Mouse (Mus musculus) small intestine, adult 2 months (tissue): ENCODE measurements at regions not wholly inside any gene's neighbourhood (a gene's known extent, or its start where the extent isn't known, plus 50 kb on each side); places are given as distances from the start of the nearest gene placed in this dataset.

ENCODE experiments used
- CTCF ChIP-seq: fragments of 200-500 bp; IDR thresholded peaks from 2 replicates; pipeline ENCODE4 v1.5.1; 2012; ENCODE audit warnings: low read depth, mild to moderate bottlenecking, control low read depth, inconsistent platforms, low read length, moderate library complexity, mixed read lengths; ENCODE audit not compliant: insufficient replicate concordance, insufficient read length; ENCODE audit errors: extremely low read depth
- POLR2A ChIP-seq: fragments of 200-500 bp; IDR thresholded peaks from 2 replicates; pipeline ENCODE4 v1.6.1; 2012; ENCODE audit warnings: low read depth, mild to moderate bottlenecking, control low read depth, inconsistent platforms, low read length, moderate library complexity

DNA sequence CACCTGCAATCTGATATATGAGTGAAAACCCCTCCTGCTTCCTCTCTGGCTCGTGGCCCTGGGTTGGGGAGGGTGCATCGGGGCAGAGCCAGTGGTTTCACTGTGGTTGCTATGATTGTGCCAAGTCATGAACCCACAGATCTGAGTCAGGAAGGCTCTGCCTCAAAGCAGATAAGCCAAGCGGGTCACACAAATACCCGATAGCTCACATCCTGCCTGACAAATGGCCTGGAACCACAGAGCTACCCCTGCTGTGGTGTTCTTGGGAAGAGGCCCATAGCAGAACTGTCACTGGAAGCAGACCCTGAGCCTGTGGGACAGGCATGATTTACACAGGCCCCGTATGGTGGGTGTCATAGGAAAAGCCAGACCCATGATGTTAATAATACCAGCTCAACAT, 236.7 kb downstream of the Snx10 start:
- no peak for TF ChIP-seq CTCF
- TF ChIP-seq POLR2A = no peak
